Mouse (Mus musculus): ENCODE results near the gene Rpia. TPM values are rescaled to one million over a fixed set of nuclear protein-coding genes. Genes with fewer than 3 reads are reported as not detected.
"Not testable (repeated sequence)": the region's sequence is repeated elsewhere in the genome, so short reads cannot be mapped to it uniquely, and the experiment has no call there.

The Rpia gene
- polyA plus RNA-seq, 1 experiment from 2014 or later = 1.8 TPM

DNA sequence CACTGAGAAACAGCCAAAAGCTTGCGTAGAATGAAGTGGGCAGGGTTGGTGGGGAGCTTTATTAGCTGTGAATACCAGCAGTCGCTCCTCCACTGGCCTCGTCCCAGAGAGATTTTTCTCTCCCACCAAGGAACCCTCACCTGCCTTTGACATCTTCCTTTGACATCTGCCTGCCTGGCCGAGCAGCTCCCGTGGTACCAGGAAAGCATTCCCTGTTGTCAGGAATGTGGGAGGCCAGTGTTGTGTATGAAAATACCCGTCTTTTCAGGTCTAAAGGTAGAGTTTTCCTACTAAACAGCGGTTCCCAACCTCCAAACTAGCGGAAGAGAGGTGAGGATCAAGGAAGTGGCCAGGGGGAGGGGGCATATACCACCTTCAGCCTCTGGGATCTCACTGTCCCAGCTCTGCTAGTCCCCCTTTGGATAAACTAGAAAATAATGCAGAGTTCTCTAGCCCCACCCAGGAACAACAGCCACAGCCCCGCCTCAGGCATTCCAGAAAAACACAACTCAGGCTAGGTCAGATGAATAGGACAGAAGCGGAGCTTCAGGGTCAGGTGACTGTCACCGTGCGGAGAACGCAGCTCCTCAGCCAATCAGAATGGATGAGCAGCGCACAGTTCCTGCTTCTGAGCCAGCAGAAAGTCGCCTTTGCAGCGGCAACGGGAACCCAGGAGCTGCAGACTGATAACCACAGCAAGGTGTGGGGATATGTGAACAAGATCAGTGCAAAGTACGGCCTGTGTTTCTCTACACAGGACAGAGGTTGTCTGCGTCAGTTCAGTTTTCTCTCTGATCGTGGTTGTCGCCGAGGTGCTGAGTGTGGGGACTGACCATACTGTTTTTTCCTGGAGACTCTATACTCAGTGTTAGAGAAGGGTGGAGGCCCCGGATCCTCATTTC lies 32.3 kb upstream of the Rpia start:
- ATAC-seq (ENCODE audit: insufficient read depth, low FRiP score, low TSS enrichment) (peak; percentile 97), DNase-seq (ENCODE audit: low spot score) (peak; percentile 72)
- H3K4me2 ChIP-seq (ENCODE audit: low read depth) = peak overlapping the region; percentile 74
- peak overlapping the region; percentile 38 for H3K4me3 ChIP-seq (ENCODE audit: low read depth, low read length)
- H3K36me3 ChIP-seq (ENCODE audit: control insufficient read depth, insufficient read depth, low read length) = no peaks in the 10 kb centered on the region
- H3K9me3 ChIP-seq (ENCODE audit: control insufficient read depth, low read length) = no peaks in the 10 kb centered on the region
- peak overlapping the region; percentile 44 for H3K9ac ChIP-seq (ENCODE audit: low read length)
- H3K4me1 ChIP-seq (ENCODE audit: control insufficient read depth, insufficient read depth, low read length) = 0 out of 2 replicates have a peak, but pooled peaks cover 3% of the 10 kb centered on the region
- no peak overlapping the region for H3K27ac ChIP-seq (ENCODE audit: low read depth, low read length)
- H3K27me3 ChIP-seq (ENCODE audit: control insufficient read depth, insufficient read depth, low read length) = no peaks in the 10 kb centered on the region
- WGBS = 7% methylated on average over 23 of the region's 23 CpGs

DNA sequence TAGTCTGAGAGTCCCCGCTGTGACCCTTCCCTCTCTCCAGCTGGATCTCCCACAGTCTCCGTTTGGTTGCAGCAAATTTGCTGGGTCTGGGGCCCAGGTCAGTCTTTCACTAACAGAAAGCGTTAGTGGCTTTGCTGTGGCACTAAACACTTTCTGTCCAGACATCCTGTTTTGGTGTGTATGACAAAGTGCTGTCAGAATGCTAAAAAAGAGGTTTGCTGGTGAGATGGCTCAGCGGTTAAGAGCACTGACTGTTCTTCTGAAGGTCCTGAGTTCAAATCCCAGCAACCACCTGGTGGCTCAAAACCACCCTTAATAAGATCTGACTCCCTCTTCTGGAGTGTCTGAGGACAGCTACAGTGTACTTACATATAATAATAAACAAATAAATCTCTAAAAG lies 31.2 kb upstream of the Rpia start:
- H3K9me3 ChIP-seq (ENCODE audit: control insufficient read depth, low read length); DNase-seq (ENCODE audit: low spot score); H3K9ac ChIP-seq (ENCODE audit: low read length); H3K4me2 ChIP-seq (ENCODE audit: low read depth); H3K36me3 ChIP-seq (ENCODE audit: control insufficient read depth, insufficient read depth, low read length); H3K27ac ChIP-seq (ENCODE audit: low read depth, low read length); H3K4me3 ChIP-seq (ENCODE audit: low read depth, low read length); H3K27me3 ChIP-seq (ENCODE audit: control insufficient read depth, insufficient read depth, low read length); ATAC-seq (ENCODE audit: insufficient read depth, low FRiP score, low TSS enrichment); H3K4me1 ChIP-seq (ENCODE audit: control insufficient read depth, insufficient read depth, low read length): not testable (repeated sequence)
- WGBS = 84% methylated on average over 4 of the region's 4 CpGs

DNA sequence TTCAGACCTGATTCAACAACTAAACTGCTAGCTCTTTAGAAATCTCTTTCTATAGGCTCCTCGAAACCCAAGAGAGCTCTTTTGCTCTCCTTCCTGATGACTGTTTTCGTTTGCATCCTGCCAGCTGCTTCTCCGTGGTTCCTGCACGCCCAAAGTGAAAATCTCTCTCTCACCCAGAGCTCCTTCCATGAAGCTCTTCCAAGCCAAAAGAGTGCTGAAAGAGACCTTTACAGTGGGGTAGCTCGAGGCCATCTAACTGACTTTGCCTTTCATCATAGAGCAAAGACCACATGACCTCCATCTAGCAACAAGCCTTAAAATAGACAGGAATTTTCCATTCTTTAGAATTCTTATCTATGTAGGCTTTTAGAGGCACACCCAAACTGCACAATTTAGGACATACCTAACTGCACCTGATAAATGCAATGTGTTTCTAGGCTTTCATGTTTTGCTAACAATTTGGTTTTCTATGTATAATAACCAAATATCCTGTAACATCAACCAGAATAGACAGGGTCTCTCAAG lies 30.4 kb upstream of the Rpia start:
- Histone ChIP-seq H3K4me3 (ENCODE audit: low read depth, low read length) (no peak overlapping the region), H3K27me3 (ENCODE audit: control insufficient read depth, insufficient read depth, low read length) (no peaks in the 10 kb centered on the region), H3K9me3 (ENCODE audit: control insufficient read depth, low read length) (no peaks in the 10 kb centered on the region), H3K36me3 (ENCODE audit: control insufficient read depth, insufficient read depth, low read length) (no peaks in the 10 kb centered on the region), H3K27ac (ENCODE audit: low read depth, low read length) (no peak overlapping the region), H3K9ac (ENCODE audit: low read length) (no peak overlapping the region), H3K4me2 (ENCODE audit: low read depth) (no peak overlapping the region), H3K4me1 (ENCODE audit: control insufficient read depth, insufficient read depth, low read length) (0 out of 2 replicates have a peak, but pooled peaks cover 3% of the 10 kb centered on the region)
- ATAC-seq (ENCODE audit: insufficient read depth, low FRiP score, low TSS enrichment) (no peak), DNase-seq (ENCODE audit: low spot score) (no peak)
- WGBS = 63% methylated on average over 5 of the region's 5 CpGs

DNA sequence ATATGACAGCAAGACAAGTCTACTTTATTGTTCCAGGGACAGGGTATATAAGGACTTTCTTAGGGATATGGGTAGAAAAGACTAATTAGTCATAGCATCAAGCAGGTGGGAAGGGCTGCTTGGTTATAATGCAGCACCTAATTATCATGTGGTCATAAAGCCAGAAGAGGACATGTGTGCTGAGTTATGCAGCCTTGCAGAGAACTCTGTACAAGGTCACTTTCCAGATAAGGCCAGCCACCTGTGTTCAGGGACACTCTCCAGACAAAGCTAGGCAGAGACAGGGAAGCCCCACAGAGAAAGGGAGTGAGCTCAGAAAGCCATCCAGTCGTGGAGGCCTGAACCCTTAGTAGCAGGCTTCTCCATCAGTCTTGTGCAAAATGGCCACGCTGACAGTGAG lies 29.5 kb upstream of the Rpia start:
- Histone ChIP-seq H3K36me3 (ENCODE audit: control insufficient read depth, insufficient read depth, low read length) (no peaks in the 10 kb centered on the region), H3K9ac (ENCODE audit: low read length) (no peak overlapping the region), H3K9me3 (ENCODE audit: control insufficient read depth, low read length) (no peaks in the 10 kb centered on the region), H3K4me1 (ENCODE audit: control insufficient read depth, insufficient read depth, low read length) (0 out of 2 replicates have a peak, but pooled peaks cover 3% of the 10 kb centered on the region), H3K27me3 (ENCODE audit: control insufficient read depth, insufficient read depth, low read length) (no peaks in the 10 kb centered on the region), H3K27ac (ENCODE audit: low read depth, low read length) (no peak overlapping the region), H3K4me3 (ENCODE audit: low read depth, low read length) (no peak overlapping the region), H3K4me2 (ENCODE audit: low read depth) (no peak overlapping the region)
- WGBS = 68% methylated on average over 2 of the region's 2 CpGs
- no peak for DNase-seq (ENCODE audit: low spot score)
- ATAC-seq (ENCODE audit: insufficient read depth, low FRiP score, low TSS enrichment) = no peak

DNA sequence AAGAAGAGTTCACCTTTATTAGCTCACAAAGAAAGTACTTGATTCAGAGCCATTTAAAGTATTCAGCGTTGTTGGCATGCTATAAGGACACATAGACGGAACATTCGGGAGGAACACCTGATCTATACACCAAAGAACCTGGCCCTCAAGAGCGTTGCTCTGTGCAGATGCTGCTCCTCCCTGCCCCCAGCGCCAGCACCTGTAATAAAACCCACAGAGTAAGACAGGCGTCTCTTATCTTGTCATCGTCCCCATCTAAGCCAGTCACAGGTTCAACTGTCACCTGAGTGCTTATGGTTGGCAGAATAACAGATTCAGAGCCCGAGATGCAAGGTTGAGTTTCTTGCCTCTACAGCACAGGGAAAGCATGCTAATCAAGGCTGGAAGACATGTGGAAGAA lies 23.4 kb upstream of the Rpia start:
- no peak for ATAC-seq (ENCODE audit: insufficient read depth, low FRiP score, low TSS enrichment)
- WGBS = 90% methylated on average over 8 of the region's 8 CpGs
- Histone ChIP-seq H3K4me2 (ENCODE audit: low read depth) (no peak overlapping the region), H3K27ac (ENCODE audit: low read depth, low read length) (no peak overlapping the region), H3K36me3 (ENCODE audit: control insufficient read depth, insufficient read depth, low read length) (no peaks in the 10 kb centered on the region), H3K4me1 (ENCODE audit: control insufficient read depth, insufficient read depth, low read length) (no peaks in the 10 kb centered on the region), H3K9ac (ENCODE audit: low read length) (no peak overlapping the region), H3K27me3 (ENCODE audit: control insufficient read depth, insufficient read depth, low read length) (no peaks in the 10 kb centered on the region), H3K4me3 (ENCODE audit: low read depth, low read length) (no peak overlapping the region), H3K9me3 (ENCODE audit: control insufficient read depth, low read length) (no peaks in the 10 kb centered on the region)
- DNase-seq (ENCODE audit: low spot score) = no peak

DNA sequence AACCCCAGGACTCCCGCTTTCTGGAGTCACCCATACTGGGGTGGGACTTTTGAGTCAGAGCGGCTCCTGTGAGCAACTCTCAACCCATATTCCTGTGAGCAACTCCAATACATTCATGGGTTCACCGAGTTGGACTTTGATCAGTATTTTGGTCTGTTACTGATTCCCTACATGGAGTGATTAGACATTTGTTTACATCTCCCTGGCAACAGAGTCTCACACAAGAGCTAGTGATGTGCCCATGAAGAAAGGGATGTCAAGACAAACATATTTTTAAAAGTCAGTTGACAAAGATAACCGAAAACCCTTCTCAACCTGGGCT lies 22.6 kb upstream of the Rpia start:
- 92% methylated on average over 4 of the region's 4 CpGs for WGBS
- no peak for ATAC-seq (ENCODE audit: insufficient read depth, low FRiP score, low TSS enrichment)
- no peaks in the 10 kb centered on the region for H3K4me1 ChIP-seq (ENCODE audit: control insufficient read depth, insufficient read depth, low read length)

DNA sequence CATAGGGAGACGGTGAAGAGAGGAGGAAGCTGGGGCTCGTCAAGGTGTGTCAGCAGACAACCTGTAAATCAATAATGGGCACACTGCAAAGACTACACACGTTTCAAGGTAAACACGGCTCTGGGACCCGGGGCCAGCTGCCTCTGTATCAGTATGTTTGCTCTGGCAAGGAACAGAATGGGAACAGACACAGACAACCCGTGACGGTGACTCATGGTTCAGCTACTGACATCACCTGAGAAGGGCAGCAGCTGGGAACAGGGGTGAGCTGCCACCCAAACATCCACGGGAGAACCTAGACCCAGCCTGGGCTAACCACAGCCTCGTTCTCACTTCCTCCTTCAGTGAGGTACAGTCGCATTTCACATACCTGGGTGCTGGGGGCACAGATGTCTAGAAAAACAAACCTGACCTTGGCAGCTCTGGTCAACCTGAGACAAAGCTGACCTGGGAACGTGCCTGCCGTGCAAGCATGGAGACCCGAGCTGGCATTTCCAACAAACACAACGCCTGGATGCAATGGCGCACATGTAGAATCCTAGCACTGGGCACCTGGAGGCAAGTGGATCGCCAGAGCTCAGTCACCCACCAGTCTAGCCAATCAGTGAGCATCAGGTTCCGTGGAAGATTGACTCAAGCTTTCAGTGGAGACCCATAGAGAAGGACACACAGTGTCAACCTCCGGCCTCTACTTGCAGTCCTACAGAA lies 22.0 kb upstream of the Rpia start:
- Histone ChIP-seq H3K9ac (ENCODE audit: low read length) (no peak overlapping the region), H3K27me3 (ENCODE audit: control insufficient read depth, insufficient read depth, low read length) (no peaks in the 10 kb centered on the region), H3K4me1 (ENCODE audit: control insufficient read depth, insufficient read depth, low read length) (no peaks in the 10 kb centered on the region), H3K4me2 (ENCODE audit: low read depth) (no peak overlapping the region), H3K4me3 (ENCODE audit: low read depth, low read length) (no peak overlapping the region), H3K9me3 (ENCODE audit: control insufficient read depth, low read length) (no peaks in the 10 kb centered on the region), H3K27ac (ENCODE audit: low read depth, low read length) (no peak overlapping the region), H3K36me3 (ENCODE audit: control insufficient read depth, insufficient read depth, low read length) (no peaks in the 10 kb centered on the region)
- ATAC-seq (ENCODE audit: insufficient read depth, low FRiP score, low TSS enrichment) = no peak
- 89% methylated on average over 18 of the region's 18 CpGs for WGBS
- DNase-seq (ENCODE audit: low spot score) = no peak

More for the DNA sequence above, 22.6 kb upstream of the Rpia start:
- H3K9ac ChIP-seq (ENCODE audit: low read length) = no peak overlapping the region
- no peaks in the 10 kb centered on the region for H3K27me3 ChIP-seq (ENCODE audit: control insufficient read depth, insufficient read depth, low read length)
- no peak for DNase-seq (ENCODE audit: low spot score)
- H3K4me2 ChIP-seq (ENCODE audit: low read depth) = no peak overlapping the region
- no peak overlapping the region for H3K4me3 ChIP-seq (ENCODE audit: low read depth, low read length)
- H3K9me3 ChIP-seq (ENCODE audit: control insufficient read depth, low read length) = no peaks in the 10 kb centered on the region
- H3K27ac ChIP-seq (ENCODE audit: low read depth, low read length) = no peak overlapping the region
- no peaks in the 10 kb centered on the region for H3K36me3 ChIP-seq (ENCODE audit: control insufficient read depth, insufficient read depth, low read length)

DNA sequence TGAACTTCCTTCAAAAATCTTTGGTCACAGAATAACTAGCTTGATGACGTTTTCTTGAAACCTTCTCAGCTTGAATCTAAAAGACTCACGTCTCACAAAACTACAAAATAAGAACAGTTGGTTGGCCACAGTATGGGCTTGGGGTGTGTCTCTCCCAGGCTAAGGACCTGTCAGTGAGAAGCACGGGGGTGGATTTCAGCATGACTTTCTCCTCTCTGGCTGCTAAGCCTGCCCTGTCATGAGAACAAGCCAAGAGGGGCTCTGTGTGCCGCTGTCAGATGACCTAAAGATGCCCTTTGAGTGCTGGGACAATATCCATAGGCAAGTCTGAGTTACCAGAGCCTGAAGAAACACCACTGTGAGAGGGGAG lies 20.5 kb upstream of the Rpia start:
- Histone ChIP-seq H3K4me3 (ENCODE audit: low read depth, low read length) (no peak overlapping the region), H3K4me2 (ENCODE audit: low read depth) (no peak overlapping the region), H3K36me3 (ENCODE audit: control insufficient read depth, insufficient read depth, low read length) (no peaks in the 10 kb centered on the region), H3K4me1 (ENCODE audit: control insufficient read depth, insufficient read depth, low read length) (no peaks in the 10 kb centered on the region), H3K27ac (ENCODE audit: low read depth, low read length) (no peak overlapping the region), H3K27me3 (ENCODE audit: control insufficient read depth, insufficient read depth, low read length) (no peaks in the 10 kb centered on the region), H3K9ac (ENCODE audit: low read length) (no peak overlapping the region), H3K9me3 (ENCODE audit: control insufficient read depth, low read length) (no peaks in the 10 kb centered on the region)
- DNase-seq (ENCODE audit: low spot score) (no peak), ATAC-seq (ENCODE audit: insufficient read depth, low FRiP score, low TSS enrichment) (no peak)
- WGBS = 68% methylated on average over 4 of the region's 4 CpGs
